In the genomic region with DNA sequence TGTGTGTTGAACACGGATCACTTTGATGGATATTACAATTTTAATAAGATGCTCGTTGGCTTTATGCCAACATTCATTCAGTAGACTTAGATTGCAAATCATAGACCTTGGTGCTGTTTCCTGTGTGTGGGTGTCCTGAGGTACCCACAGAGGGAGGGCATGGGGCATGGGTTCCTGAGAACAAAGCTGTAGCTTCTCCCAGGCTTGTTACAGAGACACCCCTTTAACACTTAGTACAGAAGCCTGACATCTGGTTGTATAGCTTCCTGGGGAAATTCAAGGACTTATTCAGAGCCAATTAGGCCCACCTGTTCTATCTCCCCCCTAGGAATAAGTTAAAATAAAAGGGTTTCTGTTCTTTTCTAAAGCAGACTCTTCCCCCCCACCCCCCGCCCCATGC, we compare ENCODE assay signal across 20 mouse cellular contexts.
"Had no signal": no experiment of that assay in that cellular context is flagged by ENCODE, and none has a peak within 500 bp of the region (broad histone marks: within the 10 kb centered on the region; RNA-seq: fewer than 3 reads in every experiment).

No protein-coding gene starts in this region.

- H3K27me3 ChIP-seq: liver, embryonic 15.5 days; lung, embryonic 15.5 days; megakaryocyte, embryonic 14.5 days; neural tube, embryonic 12.5 days; stomach, embryonic 15.5 days had no signal

- H3K4me1 ChIP-seq: liver, embryonic 15.5 days; lung, embryonic 15.5 days; megakaryocyte, embryonic 14.5 days; neural tube, embryonic 12.5 days; stomach, embryonic 15.5 days had no signal

- H3K4me3 ChIP-seq: liver, embryonic 15.5 days; lung, embryonic 15.5 days; megakaryocyte, embryonic 14.5 days; neural tube, embryonic 12.5 days; stomach, embryonic 15.5 days had no signal

- H3K27ac ChIP-seq: liver, embryonic 15.5 days; lung, embryonic 15.5 days; macrophage; neural tube, embryonic 12.5 days; stomach, embryonic 15.5 days; stomach, postnatal 0 days had no signal

- DNase-seq: liver, postnatal 0 days; lung, adult 2 months; lung, postnatal 14 days; lung, postnatal 36 days; retina, postnatal 1 day; right cerebral cortex, adult 18-20 months; right cerebral cortex, postnatal 25 days; thymus, adult 2 months; thymus, postnatal 25 days; thymus, postnatal 4 days had no signal

- ATAC-seq: liver, postnatal 0 days; lung, postnatal 0 days; midbrain, embryonic 16.5 days had no signal

- H3K4me2 ChIP-seq: liver, embryonic 15.5 days; lung, embryonic 15.5 days; midbrain, embryonic 11.5 days; neural tube, embryonic 12.5 days; stomach, embryonic 15.5 days had no signal

- H3K9me3 ChIP-seq: liver, embryonic 15.5 days; lung, embryonic 15.5 days; megakaryocyte, embryonic 14.5 days; neural tube, embryonic 12.5 days; stomach, embryonic 15.5 days had no signal

- H3K9ac ChIP-seq: liver, embryonic 15.5 days; liver, postnatal 0 days; lung, embryonic 15.5 days; neural tube, embryonic 12.5 days; stomach, embryonic 15.5 days had no signal

- H3K36me3 ChIP-seq: liver, embryonic 15.5 days; lung, embryonic 15.5 days; neural tube, embryonic 12.5 days; stomach, embryonic 15.5 days had no signal
